Mouse (Mus musculus): Measurements from ENCODE around the gene Gm3591. TPM values are rescaled to one million over a fixed set of nuclear protein-coding genes. Genes with fewer than 3 reads are reported as not detected.

Gene Gm3591
- polyA plus RNA-seq (2012; rRNA removed) = 1.2 and 3.1 TPM in 2 replicates

GRCm38 (mm10) chr14:6412382-6412781, at the start of gene Gm3591:
TSS of gene Gm3591 (minus strand) at chr14:6412482.

GRCm38 (mm10) chr14:6444511-6444910, 32.2 kb upstream of the Gm3591 start, which contains the start of gene Gm3594:
TSS of gene Gm3594 (minus strand) at chr14:6444611.

GRCm38 (mm10) chr14:6390219-6390618, 22.1 kb downstream of the Gm3591 start, which contains the start of gene Gm16440:
TSS of gene Gm16440 (minus strand) at chr14:6390319.

Other genes with a start within 250 kb of the Gm3591 start
- gene Gm21560, start 193.2 kb downstream of the Gm3591 start, polyA plus RNA-seq (2012; rRNA removed) = not detected in 2 replicates
- gene Gm3411, start 125.2 kb downstream of the Gm3591 start, polyA plus RNA-seq (2012; rRNA removed) = 0.83 and 1.4 TPM in 2 replicates
- gene Gm21103, start 107.6 kb downstream of the Gm3591 start, polyA plus RNA-seq (2012; rRNA removed) = not detected in 2 replicates
- not detected in 2 replicates for gene Gm3618, start 68.8 kb downstream of the Gm3591 start, polyA plus RNA-seq (2012; rRNA removed)
- gene Gm16440, start 22.2 kb downstream of the Gm3591 start, polyA plus RNA-seq (2012; rRNA removed) = not detected in 2 replicates
- gene Gm3594, start 32.1 kb upstream of the Gm3591 start, polyA plus RNA-seq (2012; rRNA removed) = not detected in 2 replicates
- gene Gm8356, start 124.8 kb upstream of the Gm3591 start, polyA plus RNA-seq (2012; rRNA removed) = not detected in 2 replicates
- 0.24 and 0.61 TPM in 2 replicates for gene Gm3629, start 178.1 kb upstream of the Gm3591 start, polyA plus RNA-seq (2012; rRNA removed)
- 0.16 TPM in 1 of 2 replicates, not detected in the other for gene Gm3460, start 209.9 kb upstream of the Gm3591 start, polyA plus RNA-seq (2012; rRNA removed)

Measured in central nervous system, embryonic 11.5 days (tissue).